ENCODE assay signal across 8 mouse cellular contexts in the genomic region with DNA sequence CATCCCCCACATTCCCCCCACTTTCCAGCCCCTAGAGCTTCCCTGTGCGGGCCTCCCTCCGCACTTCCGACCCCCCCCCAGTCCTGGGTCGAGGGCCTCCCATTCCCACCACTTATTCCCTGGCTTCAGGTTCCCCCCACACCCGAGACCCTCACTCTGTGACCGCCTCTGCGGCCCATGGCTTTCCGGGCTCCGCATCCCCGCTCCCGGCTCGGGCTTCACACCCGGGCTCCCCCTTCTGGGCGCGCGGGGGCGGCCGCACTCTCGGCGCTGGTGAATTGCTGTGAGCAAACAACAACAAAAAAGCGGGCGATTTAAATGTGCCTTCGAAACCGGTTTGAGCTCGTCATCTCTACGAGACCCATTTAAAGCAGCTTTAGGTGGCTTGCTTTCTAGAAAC. TPM values are rescaled to one million over a fixed set of nuclear protein-coding genes. Genes with fewer than 3 reads are reported as not detected.
DNase-seq lines count a peak whose midpoint lies in the region; ATAC-seq and TF ChIP-seq lines count a peak whose summit lies in the region.

No protein-coding gene starts in this region.

- H3K4me3 ChIP-seq in hindbrain, embryonic 14.5 days (replicated peaks; ENCODE audit: low read length), result peak overlapping the region; percentile 86

- POLR2A ChIA-PET in Patski (lab: Charles Lee), result interaction anchor here (0.6 to 1.7 kb wide), 14 partner anchors 14 to 383 kb away, joined by 3 to 7 read pairs (median 4); no protein-coding TSS in a partner anchor

- peak overlapping the region; percentile 85 for H3K9ac ChIP-seq in hindbrain, embryonic 14.5 days

- no peaks in the 10 kb centered on the region for H3K9me3 ChIP-seq in hindbrain, embryonic 14.5 days (ENCODE audit: control insufficient read depth, low read length)

- WGBS in hindbrain, embryonic 14.5 days, result under 1% methylated on average over 26 of the region's 26 CpGs

- H3K27ac ChIP-seq in hindbrain, embryonic 14.5 days, result peak overlapping the region; percentile 93

- no peaks in the 10 kb centered on the region for H3K36me3 ChIP-seq in hindbrain, embryonic 14.5 days (replicated peaks; ENCODE audit: control insufficient read depth, insufficient read depth)

- in situ Hi-C loops in Patski (cut with MboI; ENCODE audit: low pct_unique_long_range_greater_than_20kb), result no loop called here

- peak overlapping the region; percentile 95 for H3K4me2 ChIP-seq in hindbrain, embryonic 14.5 days (replicated peaks)

- peaks cover 12% of the 10 kb centered on the region for H3K4me1 ChIP-seq in hindbrain, embryonic 14.5 days (replicated peaks; ENCODE audit: control insufficient read depth, insufficient read depth, low read length)

- TF ChIP-seq CTCF in Patski (IDR thresholded peaks at IDR 0.05), result no peak

- CTCF ChIA-PET in Patski (lab: Charles Lee), result interaction anchor here (0.6 to 1.7 kb wide), 15 partner anchors 9 to 383 kb away, joined by 3 to 8 read pairs (median 3); no protein-coding TSS in a partner anchor

- no peaks in the 10 kb centered on the region for H3K27me3 ChIP-seq in Patski
- H3K27me3 ChIP-seq in hindbrain, embryonic 14.5 days (ENCODE audit: control insufficient read depth, insufficient read depth, low read length), result no peaks in the 10 kb centered on the region

- peak; percentile 32 for ATAC-seq in Patski
- ATAC-seq in hindbrain, embryonic 14.5 days (ENCODE audit: low FRiP score), result peak; percentile 78

- DNase-seq in Patski (ENCODE audit: low read depth, low spot score), result no peak
- peak; percentile 80 to 83 for DNase-seq in cerebellum, postnatal 36 days
- DNase-seq in frontal cortex, postnatal 36 days (ENCODE audit: low spot score in 2 of 2), result peak; percentile 73 to 78
- DNase-seq in hindbrain, embryonic 14.5 days (ENCODE audit: low spot score), result peak; percentile 88
- peak; percentile 79 to 82 for DNase-seq in layer of hippocampus, postnatal 36 days
- peak; percentile 81 for DNase-seq in lung, postnatal 25 days (ENCODE audit: low spot score)
- peak; percentile 84 for DNase-seq in retina, embryonic 14.5 days (ENCODE audit: low spot score)
- DNase-seq in thymus, postnatal 25 days, result peak; percentile 88

RNA-seq across cellular contexts. Expression of a gene that starts 10.4 kb away (rescaled TPM):
- polyA plus RNA-seq in Patski (2021), result 48.1 TPM
- 13.3 and 16.6 TPM in 2 replicates for polyA plus RNA-seq in hindbrain, embryonic 14.5 days (2014; fragmentation: Nextera tagmentation; extraction: Ambion mirVana)
- 10 to 100 TPM; 26.5 to 29.1 TPM for total RNA-seq in layer of hippocampus, postnatal 36 days (2021)
